Mouse (Mus musculus) brain, embryonic 18.5 days (tissue): ENCODE data around the gene Map2k3.

ENCODE experiments used
- DNase-seq: peaks from one replicate; pipeline ENCODE4 v3.0.0-alpha.2; 2012; ENCODE audit warnings: low read depth, low spot score

Map2k3 gene

DNA sequence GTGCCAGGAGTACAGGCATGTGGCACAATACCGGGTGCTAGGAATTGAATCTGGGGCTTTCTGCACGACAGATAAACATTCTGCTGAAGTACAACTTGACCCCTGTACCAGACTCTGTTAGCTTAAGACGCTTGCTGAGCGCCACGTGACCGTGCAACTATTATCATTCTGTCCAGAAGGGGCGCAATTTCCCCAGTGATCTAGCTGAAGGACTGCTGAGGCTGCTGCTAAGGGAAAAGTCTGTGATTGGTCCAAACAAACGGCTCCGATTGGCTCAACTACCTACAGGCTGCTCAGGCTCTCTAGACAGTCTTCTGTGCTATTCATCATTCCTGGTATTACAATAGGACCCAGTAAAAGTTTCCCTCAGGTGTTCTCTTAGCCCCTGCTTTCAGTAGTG, 4.6 kb upstream of the Map2k3 start:
- DNase-seq = peak; percentile 73

DNA sequence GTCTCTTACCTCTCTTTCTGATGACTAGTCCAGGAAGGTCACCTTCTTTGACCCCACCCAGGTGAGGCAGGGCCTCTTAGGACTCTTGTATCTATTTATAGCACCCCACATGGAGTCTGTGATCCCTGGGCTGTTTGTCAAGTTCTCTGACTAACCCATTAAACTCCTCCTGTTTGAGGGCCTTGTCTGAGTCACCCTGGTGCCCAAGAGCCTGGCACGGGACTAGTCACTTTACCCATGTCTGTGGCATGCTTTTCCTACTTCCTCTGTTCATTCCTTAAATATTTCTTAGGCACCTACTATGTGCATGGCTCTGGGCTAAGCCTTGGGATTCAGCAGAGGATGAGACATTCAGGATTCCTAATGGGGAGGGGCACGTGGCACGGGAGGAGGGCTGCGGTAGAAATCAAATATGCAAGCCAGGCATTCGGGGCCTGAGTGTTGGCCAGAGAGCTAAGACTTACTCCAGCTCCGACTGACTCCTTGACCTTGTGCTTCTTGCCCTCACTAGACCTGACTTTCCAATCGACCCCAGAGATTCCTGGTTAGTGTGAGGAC, 1.0 kb upstream of the Map2k3 start:
- DNase-seq = no peak

DNA sequence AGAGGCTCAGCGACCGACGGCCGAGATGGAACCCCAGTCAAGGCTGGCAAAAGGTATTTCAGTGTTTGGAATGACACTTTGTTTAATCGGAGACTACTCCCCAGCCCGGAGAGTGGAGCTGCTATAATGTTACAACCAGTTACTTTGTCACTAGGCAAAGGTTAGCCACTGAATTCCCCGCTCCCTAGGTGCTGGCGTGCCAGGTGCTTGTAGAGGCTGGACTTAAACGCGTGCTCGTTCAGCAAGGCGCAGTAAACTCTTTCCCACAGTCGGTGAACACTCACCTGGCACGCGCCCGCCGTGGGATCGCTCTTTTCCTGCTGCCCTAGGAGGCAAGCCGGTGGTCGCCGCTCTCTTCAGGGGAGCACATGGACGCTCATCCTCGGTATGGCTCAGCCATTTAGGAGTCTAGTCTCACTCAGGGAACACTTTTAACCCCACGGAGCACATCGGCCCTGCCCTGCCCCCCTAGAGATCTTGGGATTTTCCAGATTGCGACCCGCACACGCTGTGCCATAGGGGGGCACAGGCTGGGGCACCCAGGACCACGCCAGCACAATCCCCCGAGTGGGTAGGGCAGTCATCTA, 458 bp upstream of the Map2k3 start:
- no peak for DNase-seq

DNA sequence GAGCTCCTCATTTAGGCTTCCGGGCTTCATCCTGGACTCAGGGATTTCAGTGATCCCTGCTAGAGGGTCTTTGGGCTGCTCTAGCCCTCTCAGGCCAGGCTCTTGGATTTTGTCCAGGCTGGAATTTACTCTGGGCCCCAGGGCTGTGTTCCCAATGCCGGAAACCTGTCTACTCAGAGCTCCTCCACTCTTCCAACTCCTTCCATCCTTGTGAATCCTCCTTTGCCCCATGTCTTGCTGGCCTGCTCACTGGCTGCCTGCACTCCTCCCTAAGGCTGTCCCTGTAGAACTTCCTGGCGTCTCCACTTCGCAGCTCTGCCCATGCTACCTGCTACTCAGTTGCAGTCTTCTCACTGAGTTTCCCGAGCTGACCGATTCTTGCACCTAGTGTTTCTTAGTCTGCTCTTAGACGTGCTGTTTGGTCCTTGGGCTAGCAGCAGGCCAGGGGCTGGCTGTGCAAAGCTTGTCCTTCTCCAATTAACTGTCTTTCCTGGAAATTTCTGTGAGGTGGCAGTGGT, 729 bp downstream of the Map2k3 start:
- no peak for DNase-seq

DNA sequence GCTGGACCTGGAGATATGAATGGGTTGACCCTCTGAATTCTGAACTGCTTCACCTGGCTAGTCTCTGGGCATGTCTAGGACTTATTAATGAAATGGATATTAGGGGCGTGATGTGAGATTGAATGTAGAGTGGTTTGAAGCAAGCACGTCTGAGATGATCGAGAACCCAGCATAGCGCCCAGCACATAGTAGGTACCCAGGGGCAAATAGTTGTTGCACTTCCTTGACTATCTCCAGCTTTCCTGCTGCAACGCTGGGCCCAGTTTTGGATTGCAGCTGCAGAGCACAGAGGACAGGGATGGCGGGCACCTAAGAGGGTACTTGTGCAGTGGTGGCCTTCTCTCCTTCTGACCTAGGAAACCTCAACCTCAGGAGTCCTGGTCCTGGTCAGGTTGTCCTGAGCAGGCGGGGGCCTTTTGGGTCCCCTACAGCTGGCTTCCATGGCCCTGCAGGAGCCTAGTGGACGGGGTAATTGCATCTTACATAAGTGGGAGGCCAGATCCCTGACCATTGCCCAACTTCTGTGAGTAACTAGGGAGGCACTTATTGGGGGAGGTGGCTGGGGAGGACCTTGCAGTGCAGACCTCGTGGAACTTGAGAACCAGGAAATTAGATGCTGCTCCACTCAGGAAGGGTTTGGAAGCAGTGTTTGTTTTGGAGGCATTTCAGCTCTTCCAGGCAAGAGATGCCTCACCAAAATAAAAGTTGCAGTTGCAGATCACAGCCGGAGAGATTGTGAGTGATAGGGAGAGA, 1.5 kb downstream of the Map2k3 start:
- DNase-seq = no peak

DNA sequence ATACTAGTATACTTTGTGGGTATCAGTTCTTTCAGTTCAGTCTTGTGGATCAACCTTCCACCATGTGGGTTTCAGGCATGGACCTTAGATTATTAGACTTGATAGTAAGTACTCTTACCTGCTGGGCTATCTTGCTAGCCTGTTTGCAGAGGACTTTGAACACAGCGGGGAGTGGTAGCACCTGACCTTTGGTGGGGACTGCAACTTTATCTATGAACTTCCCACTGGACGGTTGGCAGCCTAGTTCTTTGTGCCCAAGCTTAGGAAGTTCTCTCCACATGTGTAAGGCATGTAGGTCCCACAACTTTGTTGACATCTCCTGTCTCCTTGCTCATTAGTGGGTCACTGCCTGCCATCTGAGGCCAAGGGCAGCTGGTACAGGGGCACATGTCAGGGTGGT, 3.0 kb downstream of the Map2k3 start:
- DNase-seq = no peak

DNA sequence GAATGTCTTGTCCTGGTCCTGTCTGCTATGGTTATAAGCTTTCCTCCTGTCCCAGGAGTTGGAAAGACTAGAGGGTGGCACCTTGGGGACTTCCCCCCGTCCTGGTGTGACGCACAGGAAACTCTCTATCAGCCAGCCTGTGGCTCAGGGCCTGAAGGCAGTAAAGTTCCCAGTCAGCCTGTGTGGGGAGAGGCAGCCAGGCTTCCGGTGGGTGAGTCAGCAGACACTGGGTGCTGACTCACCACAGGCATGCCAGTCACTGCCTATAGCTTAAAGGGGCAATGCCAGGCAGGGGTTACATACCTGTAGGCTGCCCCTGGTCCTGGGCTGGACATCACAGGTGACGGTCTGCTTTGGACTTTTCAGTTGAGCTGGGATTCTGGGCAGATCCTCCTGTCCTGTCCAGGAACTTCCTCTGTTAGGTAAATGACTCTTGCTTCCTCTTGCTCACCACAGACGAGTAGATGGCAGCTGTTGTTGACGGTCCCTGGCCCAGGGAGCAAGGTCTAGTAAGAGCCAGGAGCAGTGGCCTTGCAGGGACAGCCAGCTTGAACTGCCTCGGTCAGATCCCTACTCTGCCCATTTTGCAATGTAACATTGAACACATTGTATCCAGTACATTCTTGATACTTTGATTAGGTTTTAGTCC, 3.6 kb downstream of the Map2k3 start:
- DNase-seq = no peak

DNA sequence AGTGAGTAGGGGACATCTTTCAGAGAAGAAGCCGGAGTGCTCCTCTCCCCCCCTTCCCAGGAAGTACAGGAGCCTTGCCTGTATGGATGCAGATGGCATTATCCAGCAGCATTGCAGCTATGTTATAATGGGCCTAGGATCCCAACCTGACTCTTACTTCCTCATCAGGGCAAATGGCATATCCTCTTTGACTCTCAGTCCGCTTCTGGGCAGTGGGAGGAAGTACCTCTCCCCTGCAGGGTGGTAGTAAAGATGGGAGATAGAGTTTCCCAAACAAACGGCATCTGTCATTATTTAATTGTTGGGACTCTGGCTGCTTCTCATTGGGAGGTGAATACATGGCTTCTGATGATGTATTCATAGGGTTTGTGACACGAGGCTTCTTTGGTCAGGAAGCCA, 4.1 kb downstream of the Map2k3 start:
- no peak for DNase-seq

DNA sequence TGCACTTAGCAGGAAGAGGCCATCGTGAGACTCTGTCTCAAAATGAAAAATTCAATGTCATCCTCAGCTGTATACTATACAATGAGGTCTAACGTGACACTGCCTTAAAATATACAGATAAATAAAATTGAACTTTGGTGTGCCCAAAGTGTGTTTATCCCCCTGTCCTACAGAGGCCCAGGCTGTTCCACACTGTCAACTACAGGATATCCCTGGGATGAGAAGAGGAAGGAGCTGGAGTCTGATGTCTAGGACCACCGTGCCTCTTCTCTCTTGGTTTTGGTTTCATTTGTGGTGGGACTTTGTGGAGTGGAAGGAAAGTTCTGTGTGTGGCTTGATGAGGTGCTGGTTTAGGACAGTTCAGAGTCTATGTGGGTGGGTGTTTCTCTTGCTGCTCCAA, 5.8 kb downstream of the Map2k3 start:
- DNase-seq = no peak

DNA sequence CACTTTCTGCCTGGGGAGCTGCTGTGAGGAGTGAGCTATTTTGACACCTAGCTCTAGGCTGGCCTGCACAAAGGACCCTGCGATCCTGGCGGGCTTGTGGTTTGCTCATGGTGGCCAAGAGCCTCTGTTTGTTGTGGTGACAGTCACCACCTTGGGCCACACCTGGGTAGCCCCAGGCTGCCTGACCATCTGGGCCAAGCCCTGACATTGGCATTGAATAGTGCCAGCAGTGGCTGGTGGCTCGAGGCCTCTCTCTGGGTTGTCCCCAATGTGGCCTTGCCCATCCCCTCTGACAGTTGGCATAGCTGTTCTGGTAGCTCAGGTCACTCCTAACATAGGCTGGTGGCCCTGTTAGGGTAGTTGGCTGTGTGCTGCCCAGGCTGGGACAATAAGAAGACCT, 7.7 kb downstream of the Map2k3 start:
- no peak for DNase-seq

DNA sequence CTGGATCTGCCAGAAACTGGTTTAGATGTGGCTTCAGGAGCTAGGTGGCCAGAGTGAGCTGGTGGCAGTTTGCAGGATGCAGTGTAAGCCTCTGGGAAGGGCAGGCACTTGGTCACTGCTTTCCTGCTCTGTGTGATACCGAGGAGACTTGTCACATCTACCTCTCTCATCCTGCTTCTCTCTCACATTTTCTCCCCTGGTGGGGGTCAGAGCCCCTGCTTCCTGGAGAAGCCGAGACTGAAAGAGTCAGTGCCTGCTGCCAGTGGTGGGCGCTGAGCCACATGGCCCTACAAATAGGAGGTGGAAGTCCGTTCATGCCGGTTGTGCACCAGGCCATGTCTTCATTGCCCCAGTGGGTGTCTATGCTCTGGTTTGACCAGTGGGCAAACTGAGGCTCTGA, 8.7 kb downstream of the Map2k3 start:
- no peak for DNase-seq

DNA sequence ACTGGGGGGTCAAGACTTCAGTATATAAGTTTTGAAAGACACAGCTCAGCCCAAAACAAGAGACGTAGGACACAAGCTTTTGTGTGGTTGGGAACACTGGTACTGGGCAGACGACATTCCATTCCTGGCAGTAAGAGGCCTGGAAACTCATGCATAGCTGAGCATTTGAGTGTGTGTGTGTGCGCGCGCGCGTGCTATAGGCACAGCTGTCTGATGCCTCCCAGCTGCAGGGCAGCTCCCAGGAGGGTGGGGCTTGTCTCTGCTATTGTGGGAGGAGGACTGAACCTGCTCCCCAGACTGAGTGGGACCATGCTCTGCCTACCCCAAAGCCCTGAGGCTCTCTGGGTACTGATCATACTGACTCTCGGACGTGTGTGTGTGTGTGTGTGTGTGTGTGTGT, 9.5 kb downstream of the Map2k3 start:
- no peak for DNase-seq

DNA sequence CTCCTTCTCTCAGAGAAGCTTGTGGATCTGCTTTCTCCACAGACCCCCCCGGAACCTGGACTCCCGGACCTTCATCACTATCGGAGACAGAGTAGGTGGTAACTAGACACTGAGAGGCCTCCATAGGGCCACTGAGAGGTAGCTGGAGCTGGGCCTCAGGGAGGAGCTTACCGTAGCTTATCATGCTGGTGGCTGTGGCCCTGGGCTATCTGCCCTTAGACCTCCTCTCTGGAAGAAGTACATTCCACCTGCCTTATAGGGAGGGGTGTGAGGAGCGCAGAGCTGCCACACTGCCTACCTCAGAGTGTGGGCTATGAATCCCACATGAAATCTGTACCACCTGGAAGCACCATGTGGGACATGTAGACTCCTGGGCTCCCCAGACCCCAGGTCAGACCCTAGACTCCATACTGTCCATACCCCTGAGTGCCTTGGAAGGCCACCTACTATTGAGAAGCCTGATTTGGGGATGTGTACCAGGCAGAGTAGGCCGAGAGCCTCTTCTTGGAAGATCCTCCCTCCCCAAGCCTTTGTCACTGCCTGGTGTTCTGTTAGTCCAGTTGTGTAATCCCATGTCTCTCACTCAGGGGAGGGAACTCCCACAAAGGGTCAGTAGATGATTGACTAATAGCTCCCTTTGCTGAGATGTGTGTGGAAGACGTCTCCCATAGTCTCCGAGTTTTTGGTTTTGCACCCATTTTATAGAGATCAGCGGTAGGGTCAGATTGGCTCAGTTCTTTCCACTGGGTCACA, 10.6 kb downstream of the Map2k3 start:
- no peak for DNase-seq

DNA sequence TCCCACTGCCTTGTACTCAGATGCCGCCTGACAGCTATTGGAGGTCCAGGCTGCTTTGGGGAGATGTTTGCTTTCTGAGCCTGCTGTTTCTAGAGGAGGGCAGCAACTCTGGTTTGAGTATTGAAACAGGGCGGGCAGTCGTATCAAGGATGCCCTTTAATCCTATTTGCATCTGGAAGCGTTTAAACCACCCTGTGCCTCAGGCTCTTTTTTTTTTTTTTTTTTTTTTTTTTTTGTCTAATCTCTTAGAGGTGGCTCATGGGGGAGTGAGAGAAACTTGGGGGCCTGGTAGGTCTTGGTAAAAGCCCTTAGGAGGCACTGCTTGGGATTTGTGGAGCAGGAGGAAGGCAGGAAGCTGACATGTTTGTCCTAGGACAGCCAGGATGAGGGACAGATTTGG, 13.2 kb downstream of the Map2k3 start:
- DNase-seq = no peak

DNA sequence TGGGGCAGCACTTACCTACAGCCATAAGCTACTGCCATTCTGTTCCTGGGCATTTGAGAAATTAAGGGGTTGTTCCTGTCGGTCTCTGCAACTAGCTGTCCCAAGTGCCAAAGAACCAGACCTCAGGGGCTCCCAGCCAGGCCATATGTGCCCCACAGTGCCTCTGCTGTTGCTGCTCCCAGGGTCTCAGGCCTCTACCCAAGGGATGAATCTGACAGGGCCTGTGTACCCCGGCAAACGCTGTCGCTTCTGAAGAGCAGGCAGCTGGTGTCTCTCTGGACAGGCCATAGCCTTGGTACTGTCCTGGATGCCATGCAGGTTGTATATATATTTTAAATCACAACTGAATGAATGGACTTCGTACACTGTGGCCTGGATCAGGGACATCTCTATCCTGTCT, 20.1 kb downstream of the Map2k3 start:
- DNase-seq = no peak

DNA sequence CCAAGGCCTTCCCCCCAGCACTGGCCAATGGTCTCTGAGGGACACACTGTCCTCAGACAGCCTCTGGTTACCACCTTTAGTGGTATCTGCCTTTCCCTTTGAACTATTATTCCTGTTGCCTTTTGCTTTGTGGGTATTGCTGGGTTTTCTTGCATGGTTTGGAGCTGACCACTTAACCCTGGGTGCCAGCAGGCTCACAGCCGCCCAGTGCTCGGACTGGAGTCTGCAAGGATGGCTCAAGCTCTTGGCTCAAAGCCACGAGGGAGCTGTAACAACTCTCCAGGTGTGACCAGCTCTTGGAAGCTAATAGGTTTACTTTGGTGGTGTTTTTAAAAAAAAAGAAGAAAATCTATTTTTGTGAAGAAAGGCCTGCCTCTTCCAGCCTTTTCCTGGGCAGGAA, 20.5 kb downstream of the Map2k3 start:
- no peak for DNase-seq

DNA sequence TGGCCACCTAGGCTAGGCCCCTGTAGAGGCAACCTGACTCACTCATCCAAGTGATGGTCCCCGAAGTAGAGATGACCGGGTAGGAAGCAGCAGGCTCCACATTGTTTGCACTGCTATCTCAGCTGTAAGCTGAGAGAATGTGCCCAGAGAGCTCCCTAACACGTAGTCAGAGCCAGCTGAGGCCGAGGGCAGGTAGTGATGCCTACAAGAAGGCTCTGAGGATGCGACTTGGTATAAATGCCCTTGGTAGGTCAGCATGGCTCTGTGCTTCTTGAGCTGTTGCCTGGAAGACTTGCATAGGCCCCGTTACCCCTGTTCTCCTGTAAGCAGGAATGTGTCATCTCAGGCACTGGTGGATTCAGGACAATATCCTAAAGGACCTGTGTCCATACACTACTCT, 21.2 kb downstream of the Map2k3 start:
- DNase-seq = no peak

DNA sequence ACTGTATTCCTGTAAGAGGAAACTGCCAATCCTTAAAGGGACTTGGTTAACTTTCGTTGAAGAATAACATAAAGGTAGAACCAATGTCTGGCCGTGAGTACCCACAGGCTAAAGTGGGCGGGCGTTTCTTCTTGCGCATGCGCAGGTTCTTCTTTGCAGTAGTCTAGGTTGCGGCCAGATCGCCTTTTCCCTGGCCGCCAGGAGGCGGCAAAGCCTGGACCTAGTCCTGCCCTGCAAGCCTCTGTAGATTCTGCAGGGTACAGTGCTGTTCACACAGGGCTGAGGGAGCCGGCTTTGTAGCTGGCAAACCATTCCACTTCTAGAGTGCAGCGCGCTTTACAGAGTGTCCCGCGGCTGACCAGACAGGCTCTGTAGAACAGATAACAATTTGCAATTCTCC, 22.0 kb downstream of the Map2k3 start:
- DNase-seq = peak; percentile 59

DNA sequence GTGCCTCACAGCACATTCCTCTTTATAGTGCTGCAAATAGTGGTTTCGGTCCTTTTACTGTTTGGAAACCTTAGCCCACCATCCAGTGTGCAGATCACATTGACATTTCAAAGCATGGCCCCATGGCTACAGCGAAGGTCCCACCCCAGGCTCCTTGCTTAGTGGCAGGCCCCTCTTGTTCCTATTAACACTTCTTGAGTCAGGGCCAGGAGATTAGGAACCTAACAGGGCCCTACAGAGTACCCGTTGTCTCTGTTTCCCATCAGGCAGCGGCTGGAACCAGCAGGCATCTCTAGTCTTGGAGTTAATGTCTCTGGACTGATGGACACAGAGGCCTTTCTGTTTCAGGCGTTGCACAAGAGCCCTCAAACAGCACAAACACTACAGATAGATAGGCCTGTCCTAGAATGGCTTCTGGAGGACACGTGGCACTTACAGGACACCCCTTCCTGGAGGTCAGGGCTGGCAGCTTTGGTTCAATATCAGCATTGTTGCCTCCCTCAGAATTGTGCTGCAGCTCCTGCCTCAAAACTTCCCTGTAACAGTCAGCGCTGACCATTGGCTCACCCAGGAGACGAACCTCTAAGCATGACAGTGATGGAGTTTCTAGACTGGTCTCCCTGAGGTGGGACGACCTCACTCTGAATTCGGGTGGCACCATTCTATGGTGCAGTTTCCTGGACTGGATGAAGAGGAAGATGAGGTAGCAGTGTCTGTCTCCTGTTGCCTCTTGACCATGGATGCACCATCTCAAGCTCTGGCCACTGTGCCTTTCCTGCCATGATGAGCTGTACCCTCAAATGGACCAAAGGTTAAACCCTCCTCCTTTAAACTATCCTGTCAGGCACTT, 22.6 kb downstream of the Map2k3 start:
- DNase-seq = no peak

DNA sequence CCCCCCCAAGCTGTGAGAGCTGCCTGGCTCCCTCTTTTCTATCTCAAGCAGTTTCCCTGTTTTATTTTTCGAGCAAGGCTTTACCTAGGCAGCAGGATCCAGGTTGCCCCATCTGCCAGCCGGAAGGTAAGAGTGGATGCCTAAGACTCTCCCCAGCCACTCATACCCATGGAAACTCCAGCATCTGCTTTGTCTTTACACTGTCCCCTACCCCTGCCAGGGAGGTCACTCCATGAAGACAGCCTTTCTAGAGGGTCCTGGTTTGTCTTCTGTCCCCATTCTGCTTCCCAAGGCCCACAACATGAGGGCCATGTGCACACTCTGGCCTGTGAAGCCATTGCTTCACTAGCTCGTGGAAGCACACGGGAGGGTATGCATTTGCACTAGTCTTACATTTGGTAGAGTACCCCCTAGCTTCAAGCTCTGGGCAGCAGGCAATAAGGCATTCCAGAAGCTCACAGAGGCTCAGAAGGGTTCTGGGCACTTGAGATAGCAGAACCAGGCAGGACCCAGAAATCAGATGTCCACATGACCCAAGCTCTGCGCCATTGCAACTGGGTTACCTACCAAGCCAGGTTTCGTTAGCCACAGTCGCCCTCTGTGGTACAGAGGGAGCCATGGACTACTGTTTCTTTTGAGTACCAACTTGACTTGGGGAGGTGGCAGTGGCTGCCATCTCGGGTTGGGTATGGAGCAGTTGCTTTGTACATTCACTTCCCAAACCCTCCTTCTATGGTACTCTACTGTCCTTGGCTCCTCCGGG, 24.0 kb downstream of the Map2k3 start:
- no peak for DNase-seq
